Mouse (Mus musculus): ENCODE results near the gene Gfer.

- TF ChIP-seq TCF12 (IDR thresholded peaks at IDR 0.05; ENCODE audit: low read depth, low read length) = no peak
- TF ChIP-seq POLR2AphosphoS2 (IDR thresholded peaks at IDR 0.05; ENCODE audit: low read depth, low read length) = no peak
- TF ChIP-seq CHD2 (IDR thresholded peaks at IDR 0.05; ENCODE audit: low read length) = no peak
- TF ChIP-seq POLR2A (IDR thresholded peaks at IDR 0.05; ENCODE audit: low read depth, low read length) = no peak
These were observed 48.4 kb upstream of the Gfer start for GRCm38 (mm10) chr17:24744381-24744780.
